Mouse (Mus musculus): ENCODE results near the gene Ntng2. TPM values are rescaled to one million over a fixed set of nuclear protein-coding genes. Genes with fewer than 3 reads are reported as not detected.

Gene Ntng2
- polyA plus RNA-seq, 1 experiment from 2014 or later: 0.71 TPM

GRCm38 (mm10) chr2:29183266-29183924 lies 69.4 kb downstream of the Ntng2 start:
- 49% methylated on average over 6 of the region's 6 CpGs for WGBS
- H3K27ac ChIP-seq: no peak overlapping the region
- no peak overlapping the region for H3K4me2 ChIP-seq

GRCm38 (mm10) chr2:29181111-29181510 lies 71.7 kb downstream of the Ntng2 start:
- ATAC-seq (ENCODE audit: insufficient read depth, low FRiP score, low read depth): no peak
- Histone ChIP-seq H3K9ac (no peak overlapping the region), H3K4me2 (no peak overlapping the region), H3K36me3 (peaks cover 25% of the 10 kb centered on the region), H3K4me1 (no peaks in the 10 kb centered on the region), H3K4me3 (replicated peaks) (no peak overlapping the region), H3K9me3 (no peaks in the 10 kb centered on the region), H3K27me3 (replicated peaks) (no peaks in the 10 kb centered on the region), H3K27ac (no peak overlapping the region)
- 70% methylated on average over 2 of the region's 2 CpGs for WGBS

More at GRCm38 (mm10) chr2:29183266-29183924, 69.4 kb downstream of the Ntng2 start:
- Histone ChIP-seq H3K4me1 (no peaks in the 10 kb centered on the region), H3K4me3 (replicated peaks) (no peak overlapping the region), H3K27me3 (replicated peaks) (no peaks in the 10 kb centered on the region), H3K9ac (no peak overlapping the region), H3K9me3 (no peaks in the 10 kb centered on the region), H3K36me3 (peaks cover 13% of the 10 kb centered on the region)
- ATAC-seq (ENCODE audit: insufficient read depth, low FRiP score, low read depth): no peak

GRCm38 (mm10) chr2:29179810-29180209 lies 73.0 kb downstream of the Ntng2 start:
- Histone ChIP-seq H3K4me3 (replicated peaks) (no peak overlapping the region), H3K9ac (no peak overlapping the region), H3K36me3 (peaks cover 25% of the 10 kb centered on the region), H3K27me3 (replicated peaks) (no peaks in the 10 kb centered on the region), H3K9me3 (no peaks in the 10 kb centered on the region), H3K27ac (no peak overlapping the region), H3K4me2 (no peak overlapping the region), H3K4me1 (no peaks in the 10 kb centered on the region)
- no peak for ATAC-seq (ENCODE audit: insufficient read depth, low FRiP score, low read depth)
- 88% methylated on average over 4 of the region's 4 CpGs for WGBS

GRCm38 (mm10) chr2:29174887-29175286 lies 77.9 kb downstream of the Ntng2 start:
- Histone ChIP-seq H3K9me3 (no peaks in the 10 kb centered on the region), H3K27ac (no peak overlapping the region), H3K27me3 (replicated peaks) (no peaks in the 10 kb centered on the region), H3K4me2 (no peak overlapping the region), H3K4me1 (no peaks in the 10 kb centered on the region), H3K4me3 (replicated peaks) (no peak overlapping the region), H3K9ac (no peak overlapping the region), H3K36me3 (peaks cover 34% of the 10 kb centered on the region)
- WGBS: 58% methylated on average over 3 of the region's 3 CpGs
- ATAC-seq (ENCODE audit: insufficient read depth, low FRiP score, low read depth): no peak

GRCm38 (mm10) chr2:29168067-29168466 lies 84.7 kb downstream of the Ntng2 start:
- no peak for ATAC-seq (ENCODE audit: insufficient read depth, low FRiP score, low read depth)
- Histone ChIP-seq H3K4me3 (replicated peaks) (no peak overlapping the region), H3K9ac (no peak overlapping the region), H3K9me3 (no peaks in the 10 kb centered on the region), H3K27me3 (replicated peaks) (no peaks in the 10 kb centered on the region), H3K4me2 (no peak overlapping the region), H3K36me3 (peaks cover 29% of the 10 kb centered on the region; the same call in 1 of the 2 replicates), H3K4me1 (no peaks in the 10 kb centered on the region), H3K27ac (no peak overlapping the region)
- 91% methylated on average over 5 of the region's 5 CpGs for WGBS

GRCm38 (mm10) chr2:29151941-29152340 lies 100.9 kb downstream of the Ntng2 start:
- Histone ChIP-seq H3K27me3 (replicated peaks) (no peaks in the 10 kb centered on the region), H3K4me2 (no peak overlapping the region), H3K4me1 (no peaks in the 10 kb centered on the region), H3K4me3 (replicated peaks) (no peak overlapping the region), H3K36me3 (0 out of 2 replicates have a peak, but pooled peaks cover 8% of the 10 kb centered on the region), H3K27ac (no peak overlapping the region), H3K9ac (no peak overlapping the region), H3K9me3 (no peaks in the 10 kb centered on the region)
- ATAC-seq (ENCODE audit: insufficient read depth, low FRiP score, low read depth): no peak
- 59% methylated on average over 2 of the region's 2 CpGs for WGBS

Other genes starting within 250 kb of the Ntng2 start
- 0.39 TPM in 2 replicates for gene Cfap77, start 197.9 kb downstream of the Ntng2 start, polyA plus RNA-seq (2015; fragmentation: Nextera tagmentation; extraction: Ambion mirVana)
- 10.1 and 10.4 TPM in 2 replicates for gene Ttf1, start 192.7 kb downstream of the Ntng2 start, polyA plus RNA-seq (2015; fragmentation: Nextera tagmentation; extraction: Ambion mirVana)
- 8.7 and 9.9 TPM in 2 replicates for gene Setx, start 128.8 kb downstream of the Ntng2 start, polyA plus RNA-seq (2015; fragmentation: Nextera tagmentation; extraction: Ambion mirVana)
- gene Med27, start 93.8 kb upstream of the Ntng2 start, polyA plus RNA-seq (2015; fragmentation: Nextera tagmentation; extraction: Ambion mirVana): 36.4 and 43.1 TPM in 2 replicates